Mouse (Mus musculus): ENCODE measurements around the gene Prr23a2. TPM values are rescaled to one million over a fixed set of nuclear protein-coding genes. Genes with fewer than 3 reads are reported as not detected.

Gene Prr23a2
- total RNA-seq (2021) (not detected), polyA plus RNA-seq (2012; rRNA removed) (not detected in 2 replicates)
- long read RNA-seq = 0 reads

DNA sequence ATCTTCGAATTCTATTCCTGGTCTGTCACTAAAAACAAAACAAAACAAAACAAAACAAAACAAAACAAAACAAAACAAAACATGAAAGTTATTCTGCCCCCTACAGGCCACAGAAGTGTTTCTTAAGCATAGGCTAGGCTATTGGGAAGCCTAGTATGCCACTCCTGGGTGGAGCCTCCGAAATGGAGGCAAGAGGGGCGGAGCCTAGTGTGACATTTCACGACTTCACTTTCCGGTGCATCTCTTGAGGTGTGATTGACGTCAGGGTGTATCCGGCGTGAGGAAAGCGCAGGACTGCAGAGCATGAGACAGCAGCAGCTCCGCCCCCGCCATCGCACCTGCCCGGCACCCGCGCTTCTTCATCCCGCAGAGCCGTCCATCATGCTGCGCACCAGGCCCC is at the start of gene Prr23a2:
Gene Prr23a2, plus strand, starts transcription at position 285 of the 400 bp plus-strand sequence.
- no peak for DNase-seq

DNA sequence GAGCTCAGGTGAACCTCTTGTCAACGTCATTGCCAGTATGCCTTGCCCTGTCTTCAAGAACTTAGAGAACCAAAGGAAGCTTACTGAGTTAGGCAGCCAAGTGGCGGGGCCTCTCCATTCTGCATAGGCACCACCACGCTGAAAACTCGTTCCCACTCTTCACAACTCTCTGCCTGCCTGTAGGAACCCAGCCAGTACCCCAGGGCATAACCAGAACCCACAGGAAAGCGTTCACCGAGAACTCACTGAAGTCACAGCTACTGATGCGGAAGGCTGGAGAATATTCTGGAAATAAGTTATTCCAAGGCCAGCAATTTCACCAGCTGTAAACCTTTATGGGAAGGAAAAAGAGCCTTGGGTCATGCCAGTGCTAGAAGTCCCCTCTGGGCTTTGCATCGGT is 48.7 kb upstream of the Prr23a2 start:
- DNase-seq = no peak

DNA sequence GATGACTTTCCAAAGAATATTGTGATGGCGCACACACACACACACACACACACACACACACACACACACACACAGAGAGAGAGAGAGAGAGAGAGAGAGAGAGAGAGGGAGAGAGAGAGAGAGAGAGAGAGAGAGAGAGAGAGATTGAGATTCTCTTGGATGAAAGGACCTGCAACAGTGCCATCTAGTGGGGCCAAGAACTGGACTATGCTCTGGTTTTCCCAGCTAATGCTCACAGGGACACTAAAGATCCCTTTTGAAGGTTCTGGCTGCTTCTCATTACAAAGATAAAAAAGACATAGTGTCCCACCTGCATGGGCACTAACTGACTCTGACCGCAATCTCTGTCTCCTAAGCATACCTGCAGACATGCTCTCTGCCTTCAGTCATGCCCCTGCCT is 46.8 kb upstream of the Prr23a2 start:
- peak; percentile 43 for DNase-seq

DNA sequence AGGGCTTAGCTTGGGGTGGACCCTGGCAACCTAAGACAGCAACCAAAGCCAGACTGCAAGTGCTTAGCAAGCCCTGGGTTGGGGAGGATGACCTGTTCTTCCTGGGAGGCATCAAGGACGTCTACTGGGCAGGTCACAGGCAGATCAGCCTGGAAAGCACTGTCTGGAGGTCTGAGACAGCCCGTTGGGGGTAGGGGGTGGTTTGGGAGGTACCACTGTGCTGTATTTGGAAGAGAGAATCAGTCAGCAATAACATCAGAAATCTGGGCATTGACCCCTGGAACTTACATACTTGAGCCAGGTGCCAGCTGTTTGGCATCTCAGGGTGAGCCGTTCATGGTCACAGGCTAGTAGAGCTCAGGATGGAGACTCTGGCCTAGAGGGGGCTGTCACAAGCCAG is 40.2 kb upstream of the Prr23a2 start:
- DNase-seq = no peak

DNA sequence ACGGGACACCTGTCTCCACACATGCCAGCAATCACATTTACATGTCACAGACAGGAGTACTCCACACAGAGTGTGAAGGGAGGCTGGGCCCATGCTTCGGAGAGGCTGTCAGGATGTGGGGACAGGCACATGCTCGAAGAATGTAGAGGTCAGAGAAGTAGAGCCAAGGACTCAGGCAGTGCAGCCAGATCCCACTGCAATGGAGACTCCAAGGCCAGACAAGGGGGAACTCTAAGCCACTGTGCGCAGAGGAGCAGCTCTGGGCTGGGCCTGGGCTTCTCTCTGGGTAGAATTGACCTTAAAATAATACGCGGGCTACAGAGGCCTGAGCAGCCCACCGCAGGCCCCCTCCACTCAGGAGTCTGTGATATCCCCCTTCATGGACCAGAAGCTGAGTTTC is 38.7 kb upstream of the Prr23a2 start:
- DNase-seq = peak; percentile 25

DNA sequence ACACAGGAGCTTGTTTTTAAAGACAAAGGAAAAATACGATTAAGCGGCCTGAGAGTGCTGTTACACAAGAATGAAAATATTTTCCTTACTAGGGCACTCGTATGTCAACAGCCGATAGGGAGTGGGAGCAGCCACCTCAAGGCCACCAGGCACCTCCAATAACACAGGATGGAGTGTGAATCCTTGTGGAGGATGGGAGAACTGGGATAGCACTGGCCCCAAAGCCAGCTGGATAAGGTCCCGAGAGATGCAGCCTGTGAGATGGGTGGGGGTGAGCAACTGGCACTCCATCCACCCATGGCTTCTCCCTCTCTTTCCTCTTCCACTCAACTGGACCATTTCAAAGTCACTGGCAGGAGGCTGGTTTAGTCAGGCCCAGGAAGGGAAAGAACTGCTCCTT is 37.3 kb upstream of the Prr23a2 start:
- no peak for DNase-seq

DNA sequence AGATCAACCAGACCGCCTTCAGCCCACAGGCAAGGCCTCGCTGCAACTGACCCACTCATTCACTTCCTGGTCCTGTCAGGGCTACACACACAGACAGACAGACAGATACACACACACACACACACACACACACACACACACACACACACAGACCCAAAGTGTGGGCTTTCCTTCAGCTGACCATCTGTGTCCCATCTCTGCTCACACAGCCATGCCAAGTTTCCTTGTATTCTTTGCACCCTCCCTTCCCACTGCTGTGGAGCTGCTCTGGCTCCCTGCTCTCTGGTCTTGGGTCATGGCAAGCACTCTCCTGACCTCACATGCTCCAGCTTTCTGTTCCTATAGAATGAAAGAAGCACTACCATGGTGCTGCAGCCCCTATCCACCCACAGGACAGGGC is 36.8 kb upstream of the Prr23a2 start:
- DNase-seq = no peak

DNA sequence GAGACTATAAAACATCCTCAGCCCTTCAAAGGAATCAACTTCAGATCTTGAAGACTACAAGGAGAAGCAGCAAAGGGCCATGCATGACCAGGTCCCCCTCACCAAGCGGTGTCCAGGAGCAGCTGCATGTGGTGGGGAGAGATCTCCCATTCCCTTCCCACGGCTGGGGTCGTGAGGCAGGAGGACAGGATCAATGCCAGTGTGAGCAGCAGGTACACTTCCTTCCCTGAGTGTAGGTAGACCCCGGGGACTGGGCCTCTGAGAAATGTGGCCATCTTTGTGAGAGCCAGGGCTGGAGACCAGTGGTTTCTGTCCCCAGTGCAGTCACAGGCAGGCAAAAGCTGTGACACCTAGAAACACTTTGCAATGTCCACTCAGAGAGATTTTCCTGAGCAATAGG is 35.8 kb upstream of the Prr23a2 start:
- DNase-seq = no peak

DNA sequence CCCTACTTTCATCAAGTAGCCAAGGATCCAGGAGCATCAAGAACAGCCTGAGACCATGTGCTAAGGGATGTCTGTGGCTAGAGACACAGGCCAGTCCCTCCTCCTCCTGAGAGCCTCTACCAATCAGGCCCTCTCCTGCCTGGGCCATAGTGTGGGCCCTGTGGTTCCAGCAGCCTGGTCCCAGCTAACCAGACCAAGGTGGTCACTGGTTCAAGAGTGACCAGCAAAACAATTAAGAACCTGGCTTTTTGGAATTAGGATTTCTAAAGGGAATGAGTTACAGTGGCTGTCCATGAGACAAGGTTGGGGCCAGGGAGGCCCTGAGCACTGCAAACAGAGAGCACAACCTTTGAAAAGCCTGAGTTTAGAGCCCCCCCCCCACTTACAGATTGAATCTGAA is 35.2 kb upstream of the Prr23a2 start:
- no peak for DNase-seq

DNA sequence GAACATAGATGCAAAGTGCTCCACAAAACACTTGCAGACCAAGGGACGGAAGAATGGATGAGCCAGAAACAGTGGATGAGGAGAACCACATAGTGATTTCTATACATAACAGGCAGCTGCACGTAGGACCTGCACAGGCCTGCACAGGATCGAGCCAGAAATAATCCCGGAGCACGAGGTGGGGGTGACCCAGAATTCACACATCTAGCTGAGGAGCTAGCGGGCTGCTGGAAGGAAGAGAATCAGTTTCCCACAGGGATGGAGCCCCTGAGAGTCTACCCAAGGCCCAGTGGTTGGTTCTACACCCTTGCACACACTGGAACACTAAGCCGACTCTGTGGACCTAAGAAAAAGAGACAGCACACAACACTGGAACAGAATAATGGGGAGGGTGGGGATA is 32.5 kb upstream of the Prr23a2 start:
- DNase-seq = no peak

DNA sequence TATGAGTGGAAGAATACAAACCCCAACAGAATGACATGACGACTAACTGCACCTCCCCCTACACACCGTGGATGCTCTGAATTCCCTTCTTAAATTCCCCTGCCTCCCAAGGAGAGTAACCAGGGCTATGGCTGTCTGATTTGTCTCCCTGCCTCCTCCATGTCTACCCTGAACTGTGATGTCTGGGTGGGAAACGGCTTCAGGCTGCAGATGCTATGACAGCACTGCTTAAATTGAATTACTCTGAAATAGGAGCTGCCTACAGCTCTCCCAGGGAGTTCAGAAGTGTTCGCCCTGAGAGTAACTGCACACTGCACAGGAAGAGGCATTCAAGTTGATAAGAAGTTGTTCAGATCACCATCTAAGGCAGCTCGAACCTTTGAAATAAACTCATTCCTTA is 26.8 kb upstream of the Prr23a2 start:
- no peak for DNase-seq

DNA sequence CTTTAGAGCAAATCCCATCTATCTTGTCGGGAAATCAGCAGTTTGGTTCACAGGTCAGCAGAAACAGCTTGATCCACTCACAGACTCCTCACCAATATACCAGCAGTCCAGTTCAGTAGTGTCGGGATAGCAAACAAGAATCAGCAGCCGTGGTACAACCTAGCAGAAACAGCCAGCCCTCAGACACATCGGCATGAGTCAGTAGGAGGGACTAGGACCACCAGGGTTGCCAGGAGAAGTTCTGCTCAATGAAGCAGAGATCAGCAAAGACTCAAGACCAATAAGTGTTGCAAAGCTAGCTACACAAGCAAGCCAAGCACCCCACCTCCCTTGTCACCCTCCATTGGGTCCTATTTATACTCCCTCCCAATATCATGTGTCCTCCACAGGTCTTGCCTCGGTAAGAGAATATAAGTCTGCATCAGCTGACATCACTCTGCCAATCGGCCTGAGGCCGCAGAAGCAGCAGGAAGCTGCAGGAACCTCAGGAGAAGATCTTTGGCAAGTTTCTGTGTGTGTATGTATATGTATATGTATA is 18.7 kb upstream of the Prr23a2 start:
- DNase-seq = no peak

DNA sequence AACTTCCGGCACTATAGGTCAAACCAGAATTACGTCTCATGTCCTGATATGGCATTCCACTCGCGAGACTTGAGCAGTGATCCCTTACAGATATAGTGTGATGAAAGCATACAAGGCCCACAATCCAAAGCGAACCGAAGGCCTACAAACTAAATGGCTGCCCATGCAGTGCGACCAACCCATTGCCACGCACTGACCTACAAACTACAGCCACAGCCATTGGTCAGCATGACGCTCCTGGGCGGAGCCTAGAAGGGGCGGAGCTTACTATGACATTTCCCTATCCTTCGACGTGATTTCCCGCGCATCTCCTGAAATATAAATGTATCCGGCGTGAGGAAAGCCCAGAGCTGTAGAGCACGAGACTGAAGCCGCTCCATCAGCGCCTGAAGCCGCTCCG is 14.2 kb upstream of the Prr23a2 start, which contains the start of gene Prr23a1:
Gene Prr23a1, plus strand, starts transcription at position 387 of the 400 bp plus-strand sequence.
- no peak for DNase-seq

DNA sequence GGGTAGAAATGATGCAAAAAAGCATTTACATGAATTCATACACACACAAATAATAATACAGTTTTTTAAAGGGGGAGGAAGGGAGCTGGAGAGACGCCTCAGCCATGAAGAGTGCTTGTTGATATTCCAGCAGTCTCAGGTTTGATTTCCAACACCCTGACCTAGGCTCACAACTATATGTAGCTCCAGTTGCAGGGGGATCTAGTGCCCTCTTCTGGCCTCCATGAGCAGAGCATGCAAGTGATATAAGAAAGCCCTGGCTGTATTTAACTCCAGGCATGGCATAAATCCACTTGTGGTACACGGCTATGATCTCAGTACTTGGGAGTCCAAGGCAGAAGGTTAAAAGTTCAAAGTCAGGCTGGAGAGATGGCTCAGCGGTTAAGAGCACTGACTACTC is 7.2 kb downstream of the Prr23a2 start:
- peak; percentile 13 for DNase-seq

DNA sequence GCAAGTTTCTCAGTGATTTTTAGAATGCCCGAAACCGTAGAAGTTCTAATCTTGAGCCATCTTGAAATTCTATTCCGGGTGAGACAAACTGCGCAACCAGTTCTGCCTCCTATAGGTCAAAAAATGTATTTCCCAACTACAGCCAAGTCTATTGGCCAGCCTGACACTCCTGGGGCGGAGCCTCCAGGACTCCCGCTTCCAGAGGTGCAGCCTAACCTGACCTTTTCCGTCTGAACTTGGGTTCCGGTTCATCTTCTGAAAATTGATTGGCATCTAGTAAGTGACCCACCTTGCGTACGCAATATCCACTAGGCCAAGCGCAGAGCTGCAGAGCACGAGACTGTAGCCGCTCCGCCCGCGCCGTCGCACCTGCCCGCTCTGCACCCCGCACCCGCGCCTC is 8.3 kb downstream of the Prr23a2 start, which contains the start of gene Prr23a3:
Gene Prr23a3, plus strand, starts transcription at position 197 of the 400 bp plus-strand sequence.
- no peak for DNase-seq

DNA sequence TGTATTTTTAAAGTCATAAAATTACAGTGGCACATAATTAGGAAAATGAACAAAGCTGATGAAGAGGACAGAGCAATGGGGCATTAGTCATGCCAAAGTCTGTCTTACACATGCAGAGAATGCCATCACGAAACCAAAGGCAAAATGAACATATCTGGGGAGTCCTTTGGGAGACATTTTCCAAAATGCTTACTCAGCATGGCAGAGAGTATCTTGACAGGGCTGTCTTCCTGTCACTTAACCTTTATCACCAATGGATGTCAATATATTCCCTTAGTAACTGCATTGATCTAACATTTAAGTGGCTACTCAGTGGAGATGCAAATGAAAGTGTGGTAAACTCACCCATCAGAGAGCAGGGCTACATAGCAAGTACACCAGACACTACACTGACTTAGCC is 45.2 kb downstream of the Prr23a2 start:
- no peak for DNase-seq

DNA sequence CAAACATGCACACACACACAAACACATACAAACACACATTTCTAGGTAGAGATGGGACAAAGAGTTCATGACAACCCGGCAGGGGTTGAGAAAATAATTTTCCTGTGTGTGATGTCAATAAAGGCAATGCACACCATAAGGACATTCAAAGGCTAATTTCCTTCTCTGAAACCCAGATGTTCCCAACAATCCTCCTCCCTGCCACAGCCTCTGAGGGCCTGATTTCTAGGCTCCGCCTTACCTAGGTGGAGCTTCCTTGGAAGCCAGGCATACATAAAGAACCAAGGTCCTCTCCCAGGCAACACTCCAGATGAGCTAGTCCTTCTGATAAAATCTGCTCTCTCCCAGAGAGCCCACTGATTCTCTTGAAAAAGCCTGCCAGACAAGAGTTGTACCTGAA is 46.5 kb downstream of the Prr23a2 start, which contains the start of gene 7420426K07Rik:
Gene 7420426K07Rik, plus strand, starts transcription at position 301 of the 400 bp plus-strand sequence.
- no peak for DNase-seq

Other genes with a start within 250 kb of the Prr23a2 start
- gene Prr23a1, start 14.0 kb upstream of the Prr23a2 start, total RNA-seq (2021) = not detected
- not detected in 2 replicates for gene Prr23a1, start 14.0 kb upstream of the Prr23a2 start, polyA plus RNA-seq (2012; rRNA removed)
- gene Prr23a3, start 8.3 kb downstream of the Prr23a2 start, total RNA-seq (2021) = not detected
- 0.12 TPM in 1 of 2 replicates, not detected in the other for gene Prr23a3, start 8.3 kb downstream of the Prr23a2 start, polyA plus RNA-seq (2012; rRNA removed)
- gene 7420426K07Rik, start 46.6 kb downstream of the Prr23a2 start, total RNA-seq (2021) = not detected
- gene 7420426K07Rik, start 46.6 kb downstream of the Prr23a2 start, polyA plus RNA-seq (2012; rRNA removed) = not detected in 2 replicates
- under 1 TPM in 1 of 2 experiments, not detected in 1; 0.20 TPM for gene Foxl2, start 98.8 kb downstream of the Prr23a2 start, total RNA-seq (2021)
- 0.04 and 0.35 TPM in 2 replicates for gene Foxl2, start 98.8 kb downstream of the Prr23a2 start, polyA plus RNA-seq (2012; rRNA removed)
- gene Faim, start 129.9 kb downstream of the Prr23a2 start, total RNA-seq (2021) = 10 to 100 TPM; 20.6 to 22.0 TPM
- 0.83 and 1.1 TPM in 2 replicates for gene Faim, start 129.9 kb downstream of the Prr23a2 start, polyA plus RNA-seq (2012; rRNA removed)
- gene Gm1123, start 179.2 kb downstream of the Prr23a2 start, total RNA-seq (2021) = not detected
- gene Gm1123, start 179.2 kb downstream of the Prr23a2 start, polyA plus RNA-seq (2012; rRNA removed) = not detected in 2 replicates

Data from adrenal gland, adult 2 months (tissue).